Mouse (Mus musculus) left cerebral cortex, adult 2 months (tissue): ENCODE results near the gene Rgs4. TPM values are rescaled to one million over a fixed set of nuclear protein-coding genes. Genes with fewer than 3 reads are reported as not detected.

Experiments used
- DNase-seq, 2 experiments: peaks; one replicate each; pipeline ENCODE4 v3.0.0; 2021 to 2022; ENCODE audit warnings: low spot score in 2 of 2, mixed read lengths in 1 of 2; ENCODE audit errors: extremely low spot score in 1 of 2
- H3K27ac ChIP-seq: fragments of 200-600 bp; 2 replicates; pipeline ENCODE4 v1.8.1; 2022
- H3K4me3 ChIP-seq: fragments of 200-600 bp; 2 replicates; pipeline ENCODE4 v1.8.1; 2022
- CTCF ChIP-seq: fragments of 200-600 bp; IDR thresholded peaks from 2 replicates; pipeline ENCODE4 v1.8.1; 2022; ENCODE audit warnings: antibody characterized with exemption, mild to moderate bottlenecking, moderate library complexity
- intact Hi-C: fragments of 180-260 bp; cut with DNase I; formaldehyde crosslinking; loops from one replicate; pipeline ENCODE4 v1.15.1; 2025
- total RNA-seq, 2 experiments: library from RNA; stranded (reverse); gene quantifications; 2 replicates each; pipeline ENCODE4 v1.2.3; 2021

Rgs4 gene
- total RNA-seq, 2 experiments from 2014 or later = 424 to 452 TPM

DNA sequence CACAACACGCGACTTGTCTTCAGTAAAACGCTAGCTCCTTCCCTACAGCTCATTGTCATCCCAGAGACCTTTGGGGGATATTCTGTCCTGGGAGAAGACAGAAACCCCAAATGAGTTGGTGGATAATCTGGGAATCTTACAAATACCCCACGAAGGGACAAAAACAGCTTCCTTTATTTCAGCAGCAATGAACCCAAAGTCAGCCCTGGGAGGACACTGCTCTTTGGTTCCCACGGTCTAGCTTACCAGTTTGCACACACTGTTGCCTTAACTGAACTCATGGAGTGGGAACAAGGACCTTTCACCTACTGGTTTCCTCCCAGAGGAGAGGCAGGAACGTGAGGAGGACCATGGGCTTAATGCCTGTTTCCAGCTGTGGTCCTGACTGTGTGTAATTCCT lies 10.2 kb downstream of the Rgs4 start:
- no peak for DNase-seq
- no peak for TF ChIP-seq CTCF
- no peak overlapping the region for H3K4me3 ChIP-seq
- intact Hi-C loops = no loop called here
- H3K27ac ChIP-seq = no peak overlapping the region

DNA sequence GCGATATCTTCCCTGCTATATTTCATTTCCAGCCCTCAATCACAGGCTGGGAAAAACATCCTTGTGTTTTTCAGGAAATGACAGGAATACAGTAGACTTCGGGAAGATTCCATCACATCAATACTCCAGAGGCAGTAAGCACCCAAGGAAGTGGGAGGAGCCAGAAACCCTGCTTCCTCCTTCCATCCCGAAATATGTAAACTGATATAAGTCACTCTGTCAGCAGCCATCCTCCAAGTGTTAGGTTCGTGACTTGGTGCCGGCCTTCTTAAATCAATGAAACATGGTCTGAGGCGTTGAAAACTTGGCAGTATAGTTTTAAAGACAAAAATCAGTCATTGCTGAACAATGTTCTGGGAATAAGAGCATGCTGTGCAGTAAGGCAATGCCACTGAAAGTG lies 11.3 kb downstream of the Rgs4 start:
- Histone ChIP-seq H3K4me3 (no peak overlapping the region), H3K27ac (peak overlapping the region; percentile 17; the same call in 1 of the 2 replicates)
- no peak for TF ChIP-seq CTCF
- intact Hi-C loops = no loop called here
- no peak for DNase-seq

DNA sequence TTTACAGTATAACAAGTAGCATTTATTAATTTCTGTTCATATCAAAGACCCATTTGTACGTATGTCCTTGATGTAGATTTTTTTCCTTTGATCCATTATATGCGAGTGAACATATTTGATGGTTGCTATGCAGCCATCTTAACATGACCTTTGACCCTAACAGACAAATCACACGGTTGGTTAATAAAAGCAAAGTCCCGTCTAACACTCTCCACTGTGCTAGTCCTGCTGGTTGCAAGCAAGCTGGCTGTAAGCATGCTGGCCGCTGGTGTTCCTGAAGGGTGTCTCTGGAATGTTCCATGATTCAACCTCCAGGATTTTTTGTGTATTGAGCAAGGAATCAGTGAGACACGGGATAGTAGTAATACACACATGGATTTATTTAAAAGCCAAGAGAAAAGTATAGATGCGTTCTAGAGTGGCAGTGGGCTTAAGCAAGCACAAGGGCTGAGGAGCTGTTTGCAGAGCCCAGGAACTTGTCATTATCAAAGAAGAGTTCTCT lies 16.8 kb downstream of the Rgs4 start:
- no peak overlapping the region for H3K27ac ChIP-seq
- intact Hi-C loops = no loop called here
- no peak for TF ChIP-seq CTCF
- no peak overlapping the region for H3K4me3 ChIP-seq
- no peak for DNase-seq

DNA sequence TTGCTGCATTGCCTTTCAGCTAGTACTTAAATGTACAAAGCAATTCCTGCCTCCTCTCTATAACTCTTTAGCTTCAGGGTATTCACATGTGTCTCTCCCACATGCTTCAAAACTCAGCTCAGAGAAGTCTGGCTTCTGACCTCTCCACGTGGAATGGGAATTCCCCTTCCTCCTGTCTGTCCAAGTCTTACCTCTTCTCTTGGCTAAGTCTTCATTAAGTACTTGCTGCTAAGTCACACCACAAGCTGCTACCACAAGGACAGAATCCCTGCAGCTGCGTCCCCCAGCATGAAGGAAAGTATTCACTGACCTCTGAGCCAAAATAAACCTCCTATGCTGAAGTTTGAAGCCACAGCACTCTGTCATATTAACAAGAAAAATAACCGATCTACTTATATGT lies 21.1 kb downstream of the Rgs4 start:
- no peak overlapping the region for H3K27ac ChIP-seq
- intact Hi-C loops = loop anchor here (5.0 kb wide), 1 partner anchor 49 kb away; no protein-coding TSS in a partner anchor
- no peak overlapping the region for H3K4me3 ChIP-seq
- no peak for DNase-seq
- no peak for TF ChIP-seq CTCF

DNA sequence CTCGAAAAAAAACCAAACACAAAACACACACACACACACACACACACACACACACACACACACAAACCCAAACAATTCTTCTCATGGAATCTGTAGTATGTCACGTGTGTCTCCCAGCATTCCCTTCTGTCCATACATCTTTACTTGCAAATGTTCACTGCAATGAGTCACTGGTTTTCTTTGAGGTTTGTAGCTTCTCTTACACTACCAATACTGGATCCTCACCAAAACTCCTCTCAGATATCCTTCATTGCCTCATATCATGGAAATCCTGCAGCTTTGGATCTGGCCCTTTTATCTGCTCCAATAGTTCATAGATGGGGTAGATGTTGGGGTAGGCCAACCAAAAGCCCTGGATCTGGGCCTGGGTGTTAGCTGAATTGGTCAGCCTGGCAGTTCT lies 25.6 kb downstream of the Rgs4 start:
- Histone ChIP-seq H3K27ac (no peak overlapping the region), H3K4me3 (no peak overlapping the region)
- no peak for TF ChIP-seq CTCF
- intact Hi-C loops = no loop called here
- DNase-seq = no peak

DNA sequence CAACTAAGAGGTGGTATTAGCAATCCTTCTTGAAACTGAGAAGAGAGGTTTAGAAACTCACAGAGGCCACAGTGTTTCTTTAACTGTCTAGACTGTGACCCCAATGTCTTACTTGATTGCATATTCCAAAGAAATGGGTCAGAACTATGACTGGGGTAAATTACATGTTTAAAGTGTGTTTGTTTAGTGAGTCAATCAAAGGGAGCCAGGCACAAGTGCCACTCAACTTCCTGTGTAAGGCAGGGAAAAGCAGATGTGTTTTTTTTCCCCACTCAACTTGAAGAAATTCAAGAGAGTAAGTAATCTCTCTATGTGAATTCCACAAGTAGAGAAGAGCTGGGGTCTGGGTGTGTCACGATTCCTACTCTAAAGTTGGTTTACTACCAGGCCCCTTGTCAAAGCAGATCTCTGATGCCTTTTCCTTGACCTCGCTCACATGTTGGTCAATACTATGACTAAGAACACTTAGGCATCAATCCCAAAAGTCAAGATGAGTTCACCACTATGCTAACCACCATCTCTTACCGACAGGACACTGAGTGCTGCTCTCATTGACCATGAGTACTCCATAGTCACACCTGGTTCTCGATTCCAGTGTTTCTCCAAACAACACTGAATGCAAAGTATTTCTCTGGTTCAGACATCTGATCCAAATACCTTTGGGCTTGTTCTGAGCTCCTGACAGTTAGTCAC lies 42.9 kb downstream of the Rgs4 start:
- intact Hi-C loops = no loop called here
- no peak overlapping the region for H3K27ac ChIP-seq
- no peak for DNase-seq
- TF ChIP-seq CTCF = no peak
- no peak overlapping the region for H3K4me3 ChIP-seq

DNA sequence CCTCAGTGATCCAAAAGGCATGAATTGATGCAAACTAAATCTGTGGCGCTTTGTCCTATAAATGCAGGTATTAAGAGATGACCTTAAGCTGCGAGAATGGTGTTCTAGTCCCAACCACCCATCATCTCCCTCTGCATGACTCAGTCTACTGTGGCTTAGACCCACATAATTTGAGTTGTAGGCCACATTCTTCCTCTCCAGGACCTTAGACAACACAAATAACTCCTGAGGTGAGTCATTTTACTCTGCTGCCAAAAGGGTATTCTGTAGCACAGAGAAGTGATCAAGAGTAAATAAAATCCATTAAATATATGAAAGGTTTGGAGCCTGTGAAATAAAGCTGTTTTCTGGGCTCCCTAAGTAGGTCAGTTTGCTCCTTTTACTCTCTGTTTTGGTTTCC lies 48.3 kb downstream of the Rgs4 start:
- DNase-seq = no peak
- no peak overlapping the region for H3K27ac ChIP-seq
- intact Hi-C loops = no loop called here
- no peak overlapping the region for H3K4me3 ChIP-seq
- TF ChIP-seq CTCF = no peak

DNA sequence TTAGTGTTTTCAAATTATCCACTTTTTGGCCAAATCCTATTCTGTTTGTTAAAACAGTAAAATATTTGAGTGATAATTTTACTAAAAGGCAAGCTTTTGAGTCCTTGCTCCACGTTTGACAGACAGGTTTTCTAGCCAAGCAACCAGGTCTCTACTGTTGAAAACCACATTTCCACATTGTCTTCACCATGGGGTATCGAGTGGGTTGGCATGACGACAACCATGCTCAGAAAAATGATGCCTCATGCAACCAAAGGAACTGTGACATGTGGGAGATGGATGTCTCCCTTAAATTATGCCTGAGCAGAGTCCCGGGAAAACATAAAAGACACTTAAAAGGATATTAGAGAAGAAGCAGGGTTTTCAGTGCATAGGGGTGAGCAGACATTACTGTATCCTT lies 50.2 kb downstream of the Rgs4 start:
- intact Hi-C loops = no loop called here
- no peak for TF ChIP-seq CTCF
- no peak overlapping the region for H3K27ac ChIP-seq
- no peak overlapping the region for H3K4me3 ChIP-seq
- no peak for DNase-seq

DNA sequence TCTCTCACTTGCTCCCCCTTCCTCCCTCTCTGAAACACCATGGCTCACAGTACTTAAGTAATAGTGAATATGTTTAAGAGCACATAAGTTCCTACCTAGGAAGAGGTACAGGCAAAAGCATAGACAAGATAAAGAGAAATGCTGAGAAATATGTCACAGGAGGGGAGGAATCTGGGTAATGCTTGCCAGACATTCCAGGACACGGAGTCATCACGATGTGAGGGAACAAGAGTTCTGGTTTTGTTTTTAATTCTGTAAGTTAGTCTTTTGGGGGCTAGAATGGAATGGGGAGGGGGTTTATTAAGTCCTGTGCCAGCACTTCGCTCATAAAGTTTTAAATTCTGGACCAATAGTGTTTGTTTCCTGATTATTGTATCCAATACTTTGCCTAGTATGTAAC lies 52.1 kb downstream of the Rgs4 start:
- no peak for TF ChIP-seq CTCF
- intact Hi-C loops = no loop called here
- no peak for DNase-seq
- Histone ChIP-seq H3K4me3 (no peak overlapping the region), H3K27ac (no peak overlapping the region)

DNA sequence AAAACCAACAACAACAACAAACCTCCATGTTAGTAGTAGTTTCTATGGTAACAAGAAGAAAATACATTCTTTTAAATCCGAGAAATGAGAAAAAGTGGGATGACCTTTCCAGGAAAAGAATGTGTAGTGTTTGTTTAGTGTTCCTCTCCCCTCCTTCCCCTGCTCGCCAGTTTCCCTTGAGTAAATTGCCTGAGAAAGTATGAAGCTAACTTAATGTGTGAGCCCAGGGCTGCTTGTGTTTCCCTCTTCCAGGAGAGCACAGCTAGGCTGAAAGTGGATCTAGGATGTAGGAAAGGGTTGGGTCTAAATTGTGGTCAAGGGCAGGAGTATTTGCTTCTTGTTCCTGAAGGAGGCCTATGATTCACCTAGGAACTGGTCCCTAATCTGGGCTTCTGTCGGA lies 53.9 kb downstream of the Rgs4 start:
- TF ChIP-seq CTCF = no peak
- Histone ChIP-seq H3K27ac (no peak overlapping the region), H3K4me3 (no peak overlapping the region)
- no peak for DNase-seq
- intact Hi-C loops = no loop called here

DNA sequence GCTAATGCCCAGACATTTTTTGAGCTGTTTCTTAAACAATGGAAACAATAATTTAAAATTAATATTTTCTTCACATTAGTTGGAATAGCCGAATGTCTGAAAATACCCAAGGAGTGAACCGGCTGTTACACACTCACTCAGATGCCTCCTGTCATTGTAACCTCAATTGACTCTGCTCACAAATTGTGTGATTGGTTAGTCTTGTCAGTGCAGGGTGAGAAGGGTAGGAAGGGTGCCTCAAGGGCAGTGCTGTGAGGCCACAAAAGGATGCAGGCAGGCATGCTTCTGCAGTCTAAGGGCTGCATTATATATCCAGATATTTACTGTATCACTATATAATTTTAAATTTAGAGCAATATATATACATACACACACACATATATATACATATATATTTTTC lies 54.4 kb downstream of the Rgs4 start:
- no peak for DNase-seq
- Histone ChIP-seq H3K27ac (no peak overlapping the region), H3K4me3 (no peak overlapping the region)
- no peak for TF ChIP-seq CTCF
- intact Hi-C loops = no loop called here

Other genes starting within 250 kb of the Rgs4 start
- gene Nuf2, start 216.2 kb downstream of the Rgs4 start, total RNA-seq = 1 to 10 TPM; 1.4 to 1.5 TPM
- gene Rgs5, start 92.1 kb downstream of the Rgs4 start, total RNA-seq = 10 to 100 TPM; 37.9 to 42.2 TPM
- 10 to 100 TPM; 15.3 to 21.5 TPM for gene Ccdc190, start 181.0 kb upstream of the Rgs4 start, total RNA-seq
- 10 to 100 TPM; 16.7 to 18.0 TPM for gene Hsd17b7, start 221.6 kb upstream of the Rgs4 start, total RNA-seq